Mouse (Mus musculus) thymus, adult 2 months (tissue): ENCODE data around the gene Selenbp2. TPM values are rescaled to one million over a fixed set of nuclear protein-coding genes. Genes with fewer than 3 reads are reported as not detected.
"Not testable (repeated sequence)": the region's sequence is repeated elsewhere in the genome, so short reads cannot be mapped to it uniquely, and the experiment has no call there.

Source experiments
- DNase-seq: peaks from one replicate; pipeline ENCODE4 v3.0.0; 2021
- H3K27ac ChIP-seq: fragments of 200-500 bp; 2 replicates; pipeline ENCODE4 v1.5.1; 2012; ENCODE audit warnings: low read length, control low read depth; ENCODE audit not compliant: control insufficient read depth, insufficient read depth
- H3K27me3 ChIP-seq: fragments of 200-500 bp; 2 replicates; pipeline ENCODE4 v1.6.1; 2012; ENCODE audit warnings: mild to moderate bottlenecking, low read length, moderate library complexity, mixed read lengths; ENCODE audit not compliant: control insufficient read depth, insufficient read depth
- H3K36me3 ChIP-seq: fragments of 200-500 bp; 2 replicates; pipeline ENCODE4 v1.6.1; 2012; ENCODE audit warnings: mild to moderate bottlenecking, low read length, moderate library complexity; ENCODE audit not compliant: control insufficient read depth, insufficient read depth
- H3K4me1 ChIP-seq: fragments of 200-500 bp; replicated peaks from 2 replicates; pipeline ENCODE4 v1.6.1; 2012; ENCODE audit warnings: low read length; ENCODE audit not compliant: control insufficient read depth, insufficient read depth
- H3K4me3 ChIP-seq: fragments of 200-500 bp; 2 replicates; pipeline ENCODE4 v1.5.1; 2012; ENCODE audit warnings: mild to moderate bottlenecking, low read length, control low read depth, moderate library complexity; ENCODE audit not compliant: control insufficient read depth, insufficient read depth
- CTCF ChIP-seq: fragments of 200-500 bp; IDR thresholded peaks from 2 replicates; pipeline ENCODE4 v1.5.1; 2012; ENCODE audit warnings: mild to moderate bottlenecking, control low read depth, low read length, moderate library complexity, borderline replicate concordance; ENCODE audit not compliant: control insufficient read depth, poor library complexity, insufficient read depth; ENCODE audit errors: extremely low read depth
- POLR2A ChIP-seq: fragments of 200-500 bp; IDR thresholded peaks from 2 replicates; pipeline ENCODE4 v1.6.1; 2012; ENCODE audit warnings: mild to moderate bottlenecking, low read length, control low read depth, moderate library complexity; ENCODE audit not compliant: control insufficient read depth, poor library complexity, insufficient read depth; ENCODE audit errors: extremely low read depth
- WGBS: fragments of 180-500 bp; shearing (Covaris S2); methylation state at CpG from one replicate; pipeline ENCODE4 v1.1.7; 2018; 5-methylcytosine and 5-hydroxymethylcytosine counted together
- polyA plus RNA-seq: library from polyadenylated mRNA; depleted of rRNA; stranded (reverse); fragments of >200 nt; gene quantifications from 2 replicates; pipeline ENCODE4 v1.2.3, GENCODE M21; 2012; rRNA removed

The Selenbp2 gene
- polyA plus RNA-seq, 1 experiment: 1.1 TPM

DNA sequence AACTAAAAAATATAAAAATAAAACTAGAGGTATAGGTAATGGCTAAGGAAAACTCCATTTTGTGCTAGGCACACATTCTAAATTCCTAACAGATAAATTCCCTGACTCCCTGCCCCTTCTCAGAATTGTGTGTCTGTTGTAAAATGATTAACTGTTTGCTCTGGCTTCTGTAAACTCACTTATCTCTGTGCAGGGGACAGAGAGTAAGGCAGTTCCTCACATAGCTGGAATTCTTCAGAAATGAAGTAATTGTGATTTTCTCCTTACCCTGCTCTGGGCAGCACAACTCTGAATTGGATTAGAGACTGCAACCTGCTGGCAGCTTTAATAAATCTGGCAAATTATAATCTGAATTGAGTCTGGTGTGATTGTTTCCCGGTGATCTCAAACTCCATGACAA lies 24.9 kb downstream of the Selenbp2 start:
- H3K36me3 ChIP-seq, DNase-seq: not testable (repeated sequence)

GRCm38 (mm10) chr3:94723637-94724036 lies 30.3 kb downstream of the Selenbp2 start:
- not testable (repeated sequence) for H3K4me1 ChIP-seq, H3K36me3 ChIP-seq, H3K27ac ChIP-seq, H3K27me3 ChIP-seq, H3K4me3 ChIP-seq, DNase-seq
- WGBS: 32% methylated on average over 2 of the region's 2 CpGs

More for the DNA sequence above, 24.9 kb downstream of the Selenbp2 start:
- not testable (repeated sequence) for H3K27me3 ChIP-seq, H3K27ac ChIP-seq, H3K4me3 ChIP-seq, H3K4me1 ChIP-seq
- 82% methylated on average over 1 of the region's 1 CpGs for WGBS

DNA sequence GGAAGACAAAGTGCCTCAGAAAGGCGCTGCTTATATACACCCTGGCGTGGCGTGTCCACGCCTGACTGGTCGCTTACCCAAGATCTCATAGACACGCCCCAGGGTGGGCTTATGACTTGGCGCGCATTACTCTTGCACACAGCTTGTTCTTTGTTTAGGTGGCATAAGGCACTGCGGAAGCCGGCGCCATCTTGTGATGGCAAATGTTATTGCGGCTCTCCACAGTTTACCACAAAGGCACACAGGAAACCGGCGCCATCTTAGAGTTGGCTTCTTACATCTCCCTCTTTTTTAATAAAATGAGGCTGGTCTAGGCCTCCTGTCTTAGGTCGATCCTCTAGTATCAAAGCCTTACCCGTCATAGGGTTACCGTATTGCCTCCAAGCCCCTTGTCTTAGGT lies 52.3 kb downstream of the Selenbp2 start:
- TF ChIP-seq CTCF (no peak), POLR2A (no peak)
- Histone ChIP-seq H3K4me1 (no peaks in the 10 kb centered on the region), H3K4me3 (no peak overlapping the region), H3K27me3 (no peaks in the 10 kb centered on the region), H3K36me3 (no peaks in the 10 kb centered on the region), H3K27ac (no peak overlapping the region)
- no peak for DNase-seq
- WGBS: 98% methylated on average over 17 of the region's 17 CpGs

Other genes starting within 250 kb of the Selenbp2 start
- 0.43 and 0.71 TPM in 2 replicates for gene Oaz3, start 249.6 kb upstream of the Selenbp2 start, polyA plus RNA-seq
- 3.0 and 3.3 TPM in 2 replicates for gene Celf3, start 215.3 kb upstream of the Selenbp2 start, polyA plus RNA-seq
- 0.50 TPM in 1 of 2 replicates, not detected in the other for gene Riiad1, start 213.2 kb upstream of the Selenbp2 start, polyA plus RNA-seq
- gene Snx27, start 110.8 kb upstream of the Selenbp2 start, polyA plus RNA-seq: 13.9 and 15.5 TPM in 2 replicates
- gene Gm10972, start 50.4 kb upstream of the Selenbp2 start, polyA plus RNA-seq: not detected in 2 replicates
- gene Tuft1, start 34.7 kb upstream of the Selenbp2 start, polyA plus RNA-seq: 6.4 and 10.1 TPM in 2 replicates
- 1.0 and 1.5 TPM in 2 replicates for gene Cgn, start 92.9 kb downstream of the Selenbp2 start, polyA plus RNA-seq
- gene Pogz, start 144.0 kb downstream of the Selenbp2 start, polyA plus RNA-seq: 69.6 and 73.6 TPM in 2 replicates
- gene Psmb4, start 193.4 kb downstream of the Selenbp2 start, polyA plus RNA-seq: 314 and 384 TPM in 2 replicates
- 15.9 and 26.7 TPM in 2 replicates for gene Selenbp1, start 239.5 kb downstream of the Selenbp2 start, polyA plus RNA-seq